Mouse (Mus musculus) G1E (cell line): ENCODE results near the gene Iqck.

Experiments used
- CTCF ChIP-seq: IDR thresholded peaks from 2 replicates; pipeline ENCODE4 v1.5.1; 2012; ENCODE audit warnings: low read depth, low read length, inconsistent platforms, mixed read lengths
- TAL1 ChIP-seq: conservative IDR thresholded peaks from 2 replicates; pipeline ENCODE4 v1.6.1; 2012; ENCODE audit warnings: low read depth, low read length, inconsistent platforms, mixed read lengths

GRCm38 (mm10) chr7:118942297-118942696 lies 86.7 kb downstream of the Iqck start:
- no peak for TF ChIP-seq TAL1
- TF ChIP-seq CTCF, result no peak
